Mouse (Mus musculus): Measurements from ENCODE around the gene Ryr3.

- TF ChIP-seq CTCF (IDR thresholded peaks at IDR 0.05; ENCODE audit: borderline replicate concordance, insufficient read depth, low read length) (no peak), POLR2A (IDR thresholded peaks at IDR 0.05; ENCODE audit: low read depth, low read length) (no peak)
Measured at GRCm38 (mm10) chr2:113161494-113161893, 55.4 kb downstream of the Ryr3 start.
